Mouse (Mus musculus): ENCODE measurements around the gene Gm10134.

GRCm38 (mm10) chr2:28467860-28468485 lies 37.9 kb upstream of the Gm10134 start, which contains the start of gene Mrps2:
- TF ChIP-seq CTCF (IDR thresholded peaks at IDR 0.05; ENCODE audit: low read depth, low read length): peak; percentile 87
- peak; percentile 86 for TF ChIP-seq POLR2A (IDR thresholded peaks at IDR 0.05; ENCODE audit: extremely low read depth, insufficient read depth, low read length)
